Mouse (Mus musculus) hindbrain, embryonic 15.5 days (tissue): ENCODE measurements around the gene Mical3. TPM values are rescaled to one million over a fixed set of nuclear protein-coding genes. Genes with fewer than 3 reads are reported as not detected.
"Not testable (repeated sequence)": the region's sequence is repeated elsewhere in the genome, so short reads cannot be mapped to it uniquely, and the experiment has no call there.

Experiments
- ATAC-seq: fragments of 200-750 bp; cut with Nextera tagmentation; 2 replicates; pipeline ENCODE4 v1.8.0; 2017; ENCODE audit warnings: low read depth, moderate number of reproducible peaks, moderate TSS enrichment; ENCODE audit not compliant: low FRiP score
- H3K27ac ChIP-seq: fragments of 300-500 bp; sonication (generic); replicated peaks from 2 replicates; pipeline ENCODE4 v1.5.1; 2015; ENCODE audit warnings: mild to moderate bottlenecking, inconsistent platforms
- H3K27me3 ChIP-seq: fragments of 300-500 bp; sonication (generic); 2 replicates; pipeline ENCODE4 v1.6.1; 2015; ENCODE audit warnings: control low read depth, inconsistent platforms
- H3K36me3 ChIP-seq: fragments of 300-500 bp; sonication (generic); 2 replicates; pipeline ENCODE4 v1.6.1; 2015; ENCODE audit warnings: control low read depth, inconsistent platforms
- H3K4me1 ChIP-seq: fragments of 300-500 bp; sonication (generic); replicated peaks from 2 replicates; pipeline ENCODE4 v1.6.1; 2015; ENCODE audit warnings: control low read depth, inconsistent platforms
- H3K4me2 ChIP-seq: fragments of 300-500 bp; sonication (generic); 2 replicates; pipeline ENCODE4 v1.6.1; 2015; ENCODE audit warnings: moderate library complexity, mild to moderate bottlenecking, inconsistent platforms
- H3K4me3 ChIP-seq: fragments of 300-500 bp; sonication (generic); 2 replicates; pipeline ENCODE4 v1.5.1; 2015; ENCODE audit warnings: mild to moderate bottlenecking, inconsistent platforms
- H3K9ac ChIP-seq: fragments of 300-500 bp; sonication (generic); 2 replicates; pipeline ENCODE4 v1.6.1; 2015; ENCODE audit warnings: inconsistent platforms
- H3K9me3 ChIP-seq: fragments of 300-500 bp; sonication (generic); 2 replicates; pipeline ENCODE4 v1.6.1; 2016; ENCODE audit warnings: control low read depth, inconsistent platforms
- WGBS: fragments of 180-500 bp; shearing (Covaris S2); methylation state at CpG from one replicate; pipeline ENCODE4 v1.1.7; 2015; 5-methylcytosine and 5-hydroxymethylcytosine counted together
- polyA plus RNA-seq: library from polyadenylated mRNA; unstranded; fragments of >200 nt; fragmentation: Nextera tagmentation; extraction: Ambion mirVana; gene quantifications from 2 replicates; pipeline ENCODE4 v1.2.1, GENCODE M21; 2015

The Mical3 gene
- polyA plus RNA-seq, 1 experiment from 2014 or later, result 34.4 TPM

GRCm38 (mm10) chr6:120911213-120912007, 219.4 kb downstream of the Mical3 start:
- H3K9ac ChIP-seq, result no peak overlapping the region

GRCm38 (mm10) chr6:120909501-120909900, 221.3 kb downstream of the Mical3 start:
- Histone ChIP-seq H3K4me3 (no peak overlapping the region), H3K9ac (no peak overlapping the region), H3K27ac (no peak overlapping the region), H3K4me2 (no peak overlapping the region), H3K9me3 (no peaks in the 10 kb centered on the region), H3K4me1 (no peaks in the 10 kb centered on the region), H3K27me3 (no peaks in the 10 kb centered on the region), H3K36me3 (no peaks in the 10 kb centered on the region)
- no peak for ATAC-seq
- WGBS, result 89% methylated on average over 3 of the region's 3 CpGs

More at GRCm38 (mm10) chr6:120911213-120912007, 219.4 kb downstream of the Mical3 start:
- Histone ChIP-seq H3K4me2 (no peak overlapping the region), H3K27me3 (no peaks in the 10 kb centered on the region), H3K36me3 (no peaks in the 10 kb centered on the region), H3K9me3 (no peaks in the 10 kb centered on the region), H3K4me1 (peaks cover 18% of the 10 kb centered on the region), H3K27ac (no peak overlapping the region), H3K4me3 (no peak overlapping the region)
- 86% methylated on average over 13 of the region's 13 CpGs for WGBS
- no peak for ATAC-seq

GRCm38 (mm10) chr6:120907876-120908597, 222.8 kb downstream of the Mical3 start:
- not testable (repeated sequence) for H3K36me3 ChIP-seq, ATAC-seq, H3K9me3 ChIP-seq, H3K4me1 ChIP-seq, H3K4me2 ChIP-seq, H3K27me3 ChIP-seq, H3K4me3 ChIP-seq, H3K27ac ChIP-seq, H3K9ac ChIP-seq
- WGBS, result 93% methylated on average over 10 of the region's 10 CpGs

- no peak overlapping the region for H3K9ac ChIP-seq
- ATAC-seq, result no peak
- H3K4me3 ChIP-seq, result no peak overlapping the region
- H3K27ac ChIP-seq, result no peak overlapping the region
- H3K9me3 ChIP-seq, result no peaks in the 10 kb centered on the region
- H3K27me3 ChIP-seq, result no peaks in the 10 kb centered on the region
- no peaks in the 10 kb centered on the region for H3K4me1 ChIP-seq
- no peak overlapping the region for H3K4me2 ChIP-seq
- WGBS, result 94% methylated on average over 6 of the region's 6 CpGs
- H3K36me3 ChIP-seq, result no peaks in the 10 kb centered on the region
Observed at GRCm38 (mm10) chr6:120906521-120906920, 224.3 kb downstream of the Mical3 start.

GRCm38 (mm10) chr6:120905111-120905510, 225.7 kb downstream of the Mical3 start:
- Histone ChIP-seq H3K27me3 (no peaks in the 10 kb centered on the region), H3K36me3 (no peaks in the 10 kb centered on the region), H3K4me3 (no peak overlapping the region), H3K9ac (no peak overlapping the region), H3K27ac (no peak overlapping the region), H3K4me2 (no peak overlapping the region), H3K9me3 (no peaks in the 10 kb centered on the region), H3K4me1 (no peaks in the 10 kb centered on the region)
- ATAC-seq, result no peak
- 68% methylated on average over 5 of the region's 5 CpGs for WGBS

GRCm38 (mm10) chr6:120903961-120904360, 226.8 kb downstream of the Mical3 start:
- H3K4me3 ChIP-seq, result no peak overlapping the region
- H3K4me2 ChIP-seq, result no peak overlapping the region
- no peaks in the 10 kb centered on the region for H3K9me3 ChIP-seq
- 89% methylated on average over 11 of the region's 11 CpGs for WGBS
- no peak overlapping the region for H3K9ac ChIP-seq
- no peak overlapping the region for H3K27ac ChIP-seq
- no peak for ATAC-seq
- no peaks in the 10 kb centered on the region for H3K4me1 ChIP-seq
- no peaks in the 10 kb centered on the region for H3K36me3 ChIP-seq
- H3K27me3 ChIP-seq, result no peaks in the 10 kb centered on the region

- no peaks in the 10 kb centered on the region for H3K27me3 ChIP-seq
- no peaks in the 10 kb centered on the region for H3K4me1 ChIP-seq
- no peaks in the 10 kb centered on the region for H3K9me3 ChIP-seq
- H3K27ac ChIP-seq, result no peak overlapping the region
- 65% methylated on average over 5 of the region's 5 CpGs for WGBS
- ATAC-seq, result no peak
- no peak overlapping the region for H3K9ac ChIP-seq
- no peak overlapping the region for H3K4me2 ChIP-seq
- no peak overlapping the region for H3K4me3 ChIP-seq
- H3K36me3 ChIP-seq, result no peaks in the 10 kb centered on the region
Observed at GRCm38 (mm10) chr6:120903450-120903912, 227.3 kb downstream of the Mical3 start.

- Histone ChIP-seq H3K36me3 (no peaks in the 10 kb centered on the region), H3K27ac (no peak overlapping the region), H3K27me3 (no peaks in the 10 kb centered on the region), H3K4me3 (no peak overlapping the region), H3K9me3 (no peaks in the 10 kb centered on the region), H3K4me2 (no peak overlapping the region), H3K9ac (no peak overlapping the region), H3K4me1 (no peaks in the 10 kb centered on the region)
- no peak for ATAC-seq
- 92% methylated on average over 14 of the region's 14 CpGs for WGBS
Observed at GRCm38 (mm10) chr6:120901776-120902645, 228.8 kb downstream of the Mical3 start.

GRCm38 (mm10) chr6:120898188-120898833, 232.5 kb downstream of the Mical3 start:
- no peak overlapping the region for H3K27ac ChIP-seq
- peaks cover 21% of the 10 kb centered on the region for H3K36me3 ChIP-seq
- ATAC-seq, result peak; percentile 65; the same call in 1 of the 2 replicates
- H3K9me3 ChIP-seq, result no peaks in the 10 kb centered on the region
- H3K27me3 ChIP-seq, result no peaks in the 10 kb centered on the region
- H3K4me2 ChIP-seq, result no peak overlapping the region
- H3K9ac ChIP-seq, result no peak overlapping the region
- H3K4me1 ChIP-seq, result no peaks in the 10 kb centered on the region
- 66% methylated on average over 6 of the region's 6 CpGs for WGBS
- no peak overlapping the region for H3K4me3 ChIP-seq

- WGBS, result 93% methylated on average over 9 of the region's 9 CpGs
- H3K4me3 ChIP-seq, result no peak overlapping the region
- H3K4me1 ChIP-seq, result no peaks in the 10 kb centered on the region
- no peak for ATAC-seq
- H3K36me3 ChIP-seq, result peaks cover 40% of the 10 kb centered on the region
- no peaks in the 10 kb centered on the region for H3K27me3 ChIP-seq
- no peaks in the 10 kb centered on the region for H3K9me3 ChIP-seq
- H3K4me2 ChIP-seq, result no peak overlapping the region
- no peak overlapping the region for H3K27ac ChIP-seq
- H3K9ac ChIP-seq, result no peak overlapping the region
Observed at GRCm38 (mm10) chr6:120894524-120894923, 236.3 kb downstream of the Mical3 start.

GRCm38 (mm10) chr6:120894089-120894488, 236.7 kb downstream of the Mical3 start:
- Histone ChIP-seq H3K27ac (no peak overlapping the region), H3K27me3 (no peaks in the 10 kb centered on the region), H3K9ac (no peak overlapping the region), H3K9me3 (no peaks in the 10 kb centered on the region), H3K36me3 (peaks cover 44% of the 10 kb centered on the region), H3K4me1 (no peaks in the 10 kb centered on the region), H3K4me3 (no peak overlapping the region), H3K4me2 (no peak overlapping the region)
- WGBS, result 95% methylated on average over 9 of the region's 9 CpGs
- ATAC-seq, result no peak
